Mouse (Mus musculus) gastrocnemius, postnatal 36 days (tissue): Measurements from ENCODE around the gene Trp53inp2. TPM values are rescaled to one million over a fixed set of nuclear protein-coding genes. Genes with fewer than 3 reads are reported as not detected.
A peak's percentile ranks its signal among the peaks of the same experiment; 100 is the strongest.

Experiments used
- DNase-seq, 2 experiments: peaks; one replicate each; pipeline ENCODE4 v3.0.0; 2022
- intact Hi-C: fragments of 180-260 bp; cut with DNase I; formaldehyde crosslinking; loops from one replicate; pipeline ENCODE4 v1.15.1; 2025
- long read RNA-seq, 2 experiments: library from polyadenylated mRNA; stranded (forward); transcript quantifications; one replicate each; pipeline ENCODE4 v2.0.0; 2021
- total RNA-seq, 2 experiments: library from RNA; stranded (reverse); gene quantifications; 2 replicates each; pipeline ENCODE4 v1.2.3; 2021

Trp53inp2 gene
- total RNA-seq, result 100 to 1,000 TPM; 355 to 400 TPM
- long read RNA-seq, experiment 1, transcript Trp53inp2-201 (4 exons, 3,979 nt), result major isoform, 36 of 156 reads
- long read RNA-seq, experiment 1, partial matches to known transcripts, result 1 of 156 reads
- long read RNA-seq, experiment 1, other reads (novel, unspliced or antisense), result 118 of 156 reads
- long read RNA-seq, experiment 2, transcript Trp53inp2-201 (4 exons, 3,979 nt), result major isoform, 37 of 167 reads
- long read RNA-seq, experiment 2, partial matches to known transcripts, result 3 of 167 reads
- long read RNA-seq, experiment 2, other reads (novel, unspliced or antisense), result 123 of 167 reads

DNA sequence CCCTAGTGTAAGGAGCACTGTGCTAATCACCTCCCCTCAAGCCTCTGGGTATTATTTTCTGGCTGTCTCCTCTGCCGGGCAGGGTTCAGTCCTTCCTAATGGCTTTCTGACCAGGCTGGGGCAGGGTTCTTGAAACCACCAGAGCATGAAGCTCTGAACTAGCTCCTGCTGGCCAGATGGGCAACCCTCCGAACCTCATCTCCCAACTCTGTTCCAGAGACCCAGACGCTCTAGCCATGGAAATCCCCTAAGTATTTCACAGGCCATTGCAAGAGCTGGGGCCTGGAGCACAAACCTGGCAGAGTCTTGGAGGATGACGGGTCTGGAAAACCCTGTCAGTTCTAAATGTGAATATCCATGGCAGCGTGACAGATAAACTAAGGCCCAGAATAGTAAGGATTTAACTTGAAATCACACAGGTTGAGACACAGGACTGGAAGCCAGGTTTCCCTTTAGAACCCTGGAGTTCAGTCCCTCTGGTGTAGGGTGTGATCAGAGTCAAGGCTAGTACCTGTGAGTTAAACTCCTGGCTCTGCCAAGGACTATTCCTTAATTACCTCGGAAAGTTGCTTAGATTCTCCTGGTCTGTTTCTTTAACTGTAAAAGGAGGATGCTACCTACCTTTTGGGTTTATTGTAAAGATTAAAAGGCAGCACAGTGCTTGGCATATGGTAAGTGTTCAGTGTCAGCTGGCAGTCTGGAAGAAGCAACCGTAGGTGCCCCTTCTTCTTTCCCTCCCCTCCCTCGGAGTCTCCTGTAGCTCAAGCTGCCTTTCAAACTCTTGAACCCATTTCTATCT lies at the start of gene Trp53inp2:
Gene Trp53inp2 (plus strand): TSS at position 799 of the 799 bp plus-strand sequence.
- DNase-seq, result no peak
- intact Hi-C loops, result loop anchor here (2.0 kb wide), 1 partner anchor 22 kb away; no protein-coding TSS in a partner anchor

GRCm38 (mm10) chr2:155331351-155331750 lies 49.5 kb upstream of the Trp53inp2 start:
- intact Hi-C loops, result no loop called here

GRCm38 (mm10) chr2:155333421-155333820 lies 47.4 kb upstream of the Trp53inp2 start:
- intact Hi-C loops, result no loop called here
- DNase-seq, result no peak

More at GRCm38 (mm10) chr2:155331351-155331750, 49.5 kb upstream of the Trp53inp2 start:
- DNase-seq, result no peak

GRCm38 (mm10) chr2:155335231-155335630 lies 45.6 kb upstream of the Trp53inp2 start:
- intact Hi-C loops, result no loop called here
- no peak for DNase-seq

GRCm38 (mm10) chr2:155336254-155336653 lies 44.6 kb upstream of the Trp53inp2 start:
- no peak for DNase-seq
- intact Hi-C loops, result no loop called here

- intact Hi-C loops, result no loop called here
- no peak for DNase-seq
Observed at GRCm38 (mm10) chr2:155340166-155340565, 40.7 kb upstream of the Trp53inp2 start.

DNA sequence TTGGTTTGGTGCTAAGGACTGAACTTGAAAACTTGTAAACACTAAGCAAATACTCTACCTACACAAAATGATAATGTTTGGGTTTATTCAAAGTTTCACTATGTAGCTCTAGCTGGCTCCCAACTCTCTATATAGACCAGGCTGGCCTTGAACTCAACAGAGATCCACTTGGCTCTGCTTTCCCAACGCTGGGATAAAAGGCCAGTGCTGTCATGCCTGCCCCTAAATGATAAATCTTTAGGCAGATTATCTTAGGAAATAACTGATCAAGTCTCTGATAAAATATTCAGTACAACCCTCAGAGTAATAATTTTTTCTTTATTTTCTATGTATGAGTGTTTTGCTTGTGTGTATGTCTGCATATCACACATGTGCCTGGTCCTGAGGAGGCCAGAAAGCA lies 34.2 kb upstream of the Trp53inp2 start:
- no peak for DNase-seq
- intact Hi-C loops, result no loop called here

DNA sequence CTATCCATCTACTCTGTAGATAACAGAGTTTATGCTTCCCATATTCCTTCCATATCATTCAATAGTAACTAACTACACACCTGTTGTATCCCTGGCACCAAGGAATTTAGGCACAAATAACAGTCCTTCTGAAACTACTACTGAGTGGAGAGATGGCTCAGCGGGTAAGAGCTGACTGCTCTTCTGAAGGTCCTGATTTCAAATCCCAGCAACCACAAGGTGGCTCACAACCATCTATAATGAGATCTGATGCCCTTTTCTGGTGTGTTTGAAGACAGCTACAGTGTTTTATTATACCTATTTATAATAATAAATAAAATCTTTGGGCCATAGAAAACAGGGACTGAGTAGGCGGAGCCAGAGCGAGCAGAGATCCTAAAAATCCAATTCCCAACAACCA lies 26.5 kb upstream of the Trp53inp2 start:
- DNase-seq, result no peak
- intact Hi-C loops, result no loop called here

DNA sequence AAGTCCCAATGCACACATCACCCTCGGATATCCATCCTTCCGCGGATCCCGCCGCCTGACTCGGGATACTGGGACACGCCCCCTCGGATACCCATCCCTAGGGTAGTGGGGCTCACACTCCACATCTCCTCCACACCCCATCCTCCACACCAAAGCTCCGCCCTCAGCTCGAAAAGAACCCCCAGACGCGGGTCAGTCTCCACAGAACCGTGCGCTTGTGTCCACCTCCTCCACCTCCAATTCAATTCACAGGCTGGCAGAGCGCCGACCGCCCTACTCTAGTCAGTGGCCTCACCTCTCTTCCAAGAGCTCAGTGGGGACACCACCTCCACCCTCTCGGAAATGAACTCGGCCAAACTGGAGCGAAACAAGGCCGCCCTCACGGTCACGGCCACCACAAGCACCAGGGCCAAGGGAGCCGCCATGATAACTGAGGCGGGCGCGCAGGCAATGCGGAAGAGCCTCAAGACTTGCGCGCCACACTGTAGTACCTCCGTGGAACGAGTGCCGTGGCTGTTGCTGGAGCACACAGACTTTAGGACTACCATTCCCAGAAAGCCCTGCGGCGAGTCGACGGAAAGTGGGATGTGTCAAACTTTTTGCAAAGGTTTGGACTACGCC lies 23.8 kb upstream of the Trp53inp2 start, which contains the start of gene Pigu:
Gene Pigu (minus strand): TSS at position 460 of the 621 bp plus-strand sequence.
- DNase-seq, result peak; percentile 83 to 85
- intact Hi-C loops, result no loop called here

DNA sequence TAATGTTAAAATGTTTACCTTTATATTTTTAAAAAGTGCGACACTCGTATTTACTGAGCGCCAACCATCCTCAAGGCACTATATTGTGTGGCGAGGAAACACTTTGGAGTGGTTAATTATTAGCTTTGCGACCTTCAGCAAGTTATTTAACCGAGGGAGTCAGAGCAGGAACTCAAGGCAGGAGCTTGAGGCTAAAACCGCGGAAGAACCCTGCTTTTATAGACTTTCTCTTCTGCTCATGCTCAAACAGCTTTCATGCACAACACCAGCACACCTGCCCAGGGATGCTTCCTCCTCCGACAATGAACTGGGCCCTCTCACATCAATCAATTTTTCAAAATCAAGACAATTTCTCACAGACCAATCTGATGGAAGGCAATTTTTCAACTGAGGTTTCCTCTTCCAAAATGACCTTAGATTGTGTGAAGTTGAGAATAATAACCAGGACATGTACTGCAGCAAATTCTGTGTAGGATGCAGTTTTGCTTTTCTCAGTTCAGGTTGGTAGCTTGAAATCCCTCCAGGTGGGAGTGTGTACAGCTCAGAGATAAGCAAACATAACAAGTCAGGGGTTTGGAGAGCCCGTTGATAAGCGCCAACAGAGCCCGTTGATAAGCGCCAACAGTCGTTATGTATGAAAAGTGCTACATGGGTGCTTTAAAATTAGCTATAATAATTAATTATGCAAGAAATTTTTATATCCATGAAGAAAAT lies 23.0 kb upstream of the Trp53inp2 start:
- intact Hi-C loops, result loop anchor here (2.0 kb wide), 1 partner anchor 23 kb away; the partner anchor contains the start of gene Trp53inp2

DNA sequence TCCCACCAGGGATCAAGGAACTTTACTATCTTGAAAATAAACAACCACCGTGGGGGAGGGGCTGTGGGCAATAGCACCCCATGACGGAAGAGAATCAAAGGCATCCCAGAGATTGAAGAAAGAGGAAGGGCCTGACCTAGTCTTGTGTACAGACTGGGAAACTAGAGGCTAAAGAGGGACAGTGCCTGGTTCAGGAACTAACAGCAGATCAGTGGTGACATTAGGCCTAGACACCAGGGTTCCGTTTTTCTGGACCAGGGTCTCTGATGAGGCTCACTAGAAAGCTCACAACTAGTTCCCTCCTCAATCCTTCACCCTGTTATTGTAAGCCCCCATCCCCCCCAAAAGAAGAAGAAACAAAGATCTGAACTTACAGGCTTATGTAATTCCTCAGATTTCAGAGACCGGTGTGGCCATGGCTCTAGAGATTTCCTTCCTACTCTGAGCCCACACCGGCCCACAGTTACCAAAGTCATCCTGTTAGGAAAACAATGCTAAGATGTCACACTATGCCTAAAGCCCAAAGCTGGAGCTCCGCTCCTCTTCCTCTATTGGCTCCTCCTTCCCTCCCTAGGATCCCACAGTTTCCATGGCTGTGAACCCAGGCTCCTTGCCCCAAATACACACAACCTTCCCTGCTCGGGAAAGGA lies 13.1 kb upstream of the Trp53inp2 start:
- no peak for DNase-seq
- intact Hi-C loops, result no loop called here

More for the DNA sequence above, 23.0 kb upstream of the Trp53inp2 start:
- no peak for DNase-seq

DNA sequence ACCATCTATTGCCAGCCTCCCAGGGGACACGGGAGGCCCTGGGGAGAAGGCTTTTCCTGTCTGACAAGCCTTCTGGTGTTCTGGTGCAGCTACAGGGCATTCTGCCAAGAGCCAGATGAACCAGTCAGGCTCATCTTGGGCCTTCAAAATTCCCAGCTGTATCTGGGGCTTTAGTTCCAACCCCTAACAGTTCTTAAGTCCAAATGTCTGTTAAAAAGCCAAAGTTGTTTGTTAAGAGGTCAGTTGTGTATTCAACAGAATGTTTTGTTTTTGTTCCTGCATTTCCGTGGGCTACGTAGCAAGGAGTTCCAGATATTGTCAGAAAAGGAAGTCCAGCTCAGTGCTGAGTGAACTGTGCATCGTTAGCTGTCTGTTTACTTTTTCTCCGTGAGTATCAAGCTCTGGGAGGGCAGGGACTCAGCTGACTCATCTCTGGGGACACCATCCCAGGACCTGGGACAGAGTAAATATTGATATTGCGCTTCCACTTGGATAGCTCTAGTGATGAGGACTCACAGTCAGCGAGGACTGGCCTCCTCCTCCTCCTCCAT lies 11.5 kb upstream of the Trp53inp2 start:
- DNase-seq, result peak in 1 of 2 experiments; percentile 68
- intact Hi-C loops, result no loop called here

GRCm38 (mm10) chr2:155372451-155372850 lies 8.4 kb upstream of the Trp53inp2 start:
- DNase-seq, result no peak
- intact Hi-C loops, result no loop called here

GRCm38 (mm10) chr2:155373302-155373701 lies 7.6 kb upstream of the Trp53inp2 start:
- intact Hi-C loops, result no loop called here
- no peak for DNase-seq

DNA sequence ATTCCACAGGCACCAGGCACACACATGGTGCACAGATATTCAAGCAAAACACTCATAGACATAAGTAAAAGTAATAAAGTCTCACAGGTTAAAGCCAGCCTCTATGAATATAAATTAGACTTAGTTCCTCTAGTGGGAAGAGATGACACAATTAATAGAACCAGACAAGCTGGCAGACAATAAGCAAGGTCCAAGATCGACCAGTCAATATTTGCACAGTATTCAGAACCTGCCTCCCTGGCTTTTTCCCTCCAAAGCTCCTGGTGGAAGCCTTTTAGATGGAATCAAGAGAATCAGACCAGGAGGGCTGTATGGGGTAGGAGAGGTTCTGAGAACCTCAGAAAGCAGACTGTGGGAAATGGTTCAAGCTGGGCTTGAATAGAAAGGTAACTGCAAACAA lies 7.0 kb upstream of the Trp53inp2 start:
- intact Hi-C loops, result no loop called here

DNA sequence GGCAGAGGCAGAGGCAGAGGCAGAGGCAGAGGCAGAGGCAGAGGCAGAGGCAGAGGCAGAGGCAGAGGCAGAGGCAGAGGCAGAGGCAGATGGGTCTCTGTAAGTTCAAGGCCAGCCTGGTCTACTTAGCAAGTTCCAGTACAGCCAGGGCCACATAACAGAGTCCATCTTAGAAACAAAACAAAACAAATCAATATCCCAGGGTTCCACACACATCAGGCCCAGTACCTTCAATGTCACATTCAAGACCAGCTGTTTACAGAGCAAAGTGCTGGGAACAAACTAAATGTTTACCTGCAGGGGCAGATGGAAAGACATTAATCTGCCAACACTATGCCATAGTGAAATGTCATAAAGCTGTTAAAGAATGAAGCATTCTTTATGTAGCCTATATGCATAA lies 6.3 kb upstream of the Trp53inp2 start:
- intact Hi-C loops, result no loop called here
- no peak for DNase-seq

More for the DNA sequence above, 7.0 kb upstream of the Trp53inp2 start:
- no peak for DNase-seq

DNA sequence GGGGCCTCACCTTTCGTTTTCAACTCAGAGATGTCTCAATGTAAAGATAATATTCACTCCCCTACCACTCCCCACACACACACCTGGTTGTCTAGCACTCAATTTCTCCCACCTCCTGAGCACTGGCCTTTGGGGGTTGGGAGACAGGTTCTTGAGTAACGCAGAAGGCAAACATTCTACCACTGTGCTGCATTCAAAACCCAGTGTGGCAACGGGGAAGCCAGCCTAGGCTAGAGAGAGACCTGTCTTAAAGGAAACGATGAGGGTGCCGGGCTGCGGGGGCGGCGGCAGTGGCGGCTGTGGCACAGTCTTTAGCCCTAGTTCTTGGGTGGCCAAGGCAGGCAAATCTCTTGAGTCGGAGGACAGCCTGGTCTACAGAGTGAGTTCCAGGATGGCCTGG lies 4.7 kb upstream of the Trp53inp2 start:
- intact Hi-C loops, result no loop called here
- DNase-seq, result no peak

DNA sequence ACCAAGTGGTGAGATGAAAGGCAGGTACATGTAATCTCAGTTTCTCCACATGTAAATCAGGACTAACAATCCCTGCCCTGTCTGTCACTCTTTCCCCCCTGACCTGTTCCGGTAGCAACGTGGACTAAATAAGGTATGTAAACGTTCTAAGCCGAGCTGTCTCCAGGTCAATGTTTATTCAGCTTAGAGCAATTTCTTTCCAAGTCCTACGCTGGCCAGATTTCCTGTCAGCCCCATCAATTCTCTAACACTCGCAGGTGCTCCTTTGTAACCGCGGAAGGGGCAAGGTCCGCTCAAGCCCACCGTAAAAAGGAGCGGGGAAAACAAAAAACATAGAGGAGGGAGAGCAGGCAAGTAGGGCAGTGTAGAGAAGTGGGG lies 190 bp downstream of the Trp53inp2 start:
- intact Hi-C loops, result loop anchor here (2.0 kb wide), 1 partner anchor 22 kb away; no protein-coding TSS in a partner anchor
- DNase-seq, result no peak

DNA sequence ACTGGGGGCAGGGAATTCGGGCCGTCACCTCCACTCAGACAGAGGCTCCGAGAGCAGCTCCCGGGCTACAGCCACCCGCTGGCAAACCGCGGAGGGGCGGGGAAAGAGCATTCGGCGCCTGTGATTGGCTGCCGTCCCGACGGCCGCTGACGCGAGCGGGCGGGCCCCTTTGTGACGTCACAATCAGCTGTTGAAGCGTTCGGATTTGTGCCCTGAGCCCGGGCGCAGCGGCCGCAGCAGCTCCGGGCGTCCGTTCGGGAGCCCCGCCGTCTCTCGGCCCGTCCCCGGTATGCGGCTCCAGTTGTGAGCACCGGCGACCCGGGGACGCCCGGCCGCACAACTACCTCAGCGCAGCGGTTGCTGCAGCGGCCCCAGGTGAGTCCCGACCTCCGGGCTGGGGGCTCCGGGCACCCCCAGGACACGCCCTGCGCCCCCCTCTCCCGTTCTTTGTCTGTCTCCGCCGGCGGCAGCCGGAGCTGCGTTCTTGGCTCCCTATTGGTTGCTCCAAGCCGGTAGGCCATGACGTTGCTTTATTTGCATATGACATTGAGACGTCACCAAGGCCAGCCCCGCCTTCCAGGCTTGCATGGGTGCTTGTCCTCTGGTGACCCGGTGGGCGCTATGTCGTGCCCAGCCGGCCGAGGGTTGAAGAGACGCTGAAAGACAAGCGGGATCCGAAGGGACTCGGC lies 928 bp downstream of the Trp53inp2 start:
- peak; percentile 97 for DNase-seq
- intact Hi-C loops, result loop anchor here (2.0 kb wide), 2 partner anchors 23 to 103 kb away; no protein-coding TSS in a partner anchor
